Mouse (Mus musculus) brain, embryonic 14.5 days (tissue): ENCODE data around the gene Olfm1.

Experiments
- CTCF ChIP-seq: fragments of 200-500 bp; IDR thresholded peaks from 2 replicates; pipeline ENCODE4 v1.5.1; 2012; ENCODE audit warnings: inconsistent platforms, mild to moderate bottlenecking, moderate library complexity, borderline replicate concordance; ENCODE audit not compliant: insufficient read depth, insufficient read length; ENCODE audit errors: extremely low read depth
- POLR2A ChIP-seq: fragments of 200-500 bp; IDR thresholded peaks from 2 replicates; pipeline ENCODE4 v1.6.1; 2012; ENCODE audit warnings: mild to moderate bottlenecking, inconsistent platforms, borderline replicate concordance; ENCODE audit not compliant: poor library complexity, insufficient read depth, insufficient read length, severe bottlenecking; ENCODE audit errors: extremely low read depth

DNA sequence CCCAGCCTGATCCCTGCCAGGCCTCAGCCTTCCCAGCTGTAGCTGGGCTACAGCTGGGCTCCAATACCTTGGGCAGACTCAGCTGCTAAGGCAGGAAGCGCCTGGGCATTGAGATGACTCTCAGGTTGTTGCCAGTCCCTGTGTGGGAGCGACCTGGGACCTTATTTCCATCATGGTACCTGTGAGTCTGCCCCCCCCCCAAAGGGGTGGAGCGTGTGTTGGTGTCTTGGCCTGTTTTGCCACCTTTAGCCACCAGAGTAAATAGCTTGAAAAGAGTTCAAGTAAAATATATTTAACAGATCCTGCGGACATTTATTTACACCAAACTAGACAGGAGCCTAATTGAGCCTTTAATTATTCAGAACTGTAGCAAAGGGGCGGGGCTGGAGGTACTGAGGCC is 16.4 kb downstream of the Olfm1 start:
- no peak for TF ChIP-seq POLR2A
- no peak for TF ChIP-seq CTCF
